Mouse (Mus musculus) hindbrain, embryonic 16.5 days (tissue): ENCODE measurements around the gene Proser3. TPM values are rescaled to one million over a fixed set of nuclear protein-coding genes. Genes with fewer than 3 reads are reported as not detected.

Experiments
- ATAC-seq: fragments of 200-750 bp; cut with Nextera tagmentation; 2 replicates; pipeline ENCODE4 v1.8.0; 2017; ENCODE audit warnings: moderate TSS enrichment, moderate library complexity
- H3K27ac ChIP-seq: fragments of 300-500 bp; sonication (generic); 2 replicates; pipeline ENCODE4 v1.5.1; 2014; ENCODE audit warnings: low read depth, mild to moderate bottlenecking, control low read depth, low read length, moderate library complexity
- H3K27me3 ChIP-seq: fragments of 300-500 bp; sonication (generic); replicated peaks from 2 replicates; pipeline ENCODE4 v1.6.1; 2014; ENCODE audit warnings: low read length; ENCODE audit not compliant: control insufficient read depth, insufficient read depth
- H3K36me3 ChIP-seq: fragments of 300-500 bp; sonication (generic); 2 replicates; pipeline ENCODE4 v1.6.1; 2014; ENCODE audit warnings: mild to moderate bottlenecking, low read length, moderate library complexity, mixed read lengths; ENCODE audit not compliant: control insufficient read depth, insufficient read depth
- H3K4me1 ChIP-seq: fragments of 300-500 bp; sonication (generic); 2 replicates; pipeline ENCODE4 v1.6.1; 2014; ENCODE audit warnings: low read depth, low read length; ENCODE audit not compliant: control insufficient read depth, insufficient read depth
- H3K4me2 ChIP-seq: fragments of 300-500 bp; sonication (generic); 2 replicates; pipeline ENCODE4 v1.6.1; 2014; ENCODE audit warnings: mild to moderate bottlenecking, low read length, control low read depth, moderate library complexity
- H3K4me3 ChIP-seq: fragments of 300-500 bp; sonication (generic); 2 replicates; pipeline ENCODE4 v1.5.1; 2014; ENCODE audit warnings: mild to moderate bottlenecking, low read length, control low read depth, moderate library complexity
- H3K9ac ChIP-seq: fragments of 300-500 bp; sonication (generic); 2 replicates; pipeline ENCODE4 v1.6.1; 2014; ENCODE audit warnings: low read depth, mild to moderate bottlenecking, control low read depth, low read length, moderate library complexity
- H3K9me3 ChIP-seq: fragments of 300-500 bp; sonication (generic); 2 replicates; pipeline ENCODE4 v1.6.1; 2014; ENCODE audit warnings: mild to moderate bottlenecking, low read length, moderate library complexity; ENCODE audit not compliant: control insufficient read depth
- WGBS: fragments of 180-500 bp; shearing (Covaris S2); extraction: QIAGEN DNeasy Blood & Tissue Kit; methylation state at CpG from one replicate; pipeline ENCODE4 v1.1.7; 2014; 5-methylcytosine and 5-hydroxymethylcytosine counted together
- polyA plus RNA-seq: library from polyadenylated mRNA; unstranded; fragments of >200 nt; fragmentation: Nextera tagmentation; extraction: Ambion mirVana; gene quantifications from 2 replicates; pipeline ENCODE4 v1.2.1, GENCODE M21; 2015

The Proser3 gene
- polyA plus RNA-seq, 1 experiment from 2014 or later, result 6.8 TPM

DNA sequence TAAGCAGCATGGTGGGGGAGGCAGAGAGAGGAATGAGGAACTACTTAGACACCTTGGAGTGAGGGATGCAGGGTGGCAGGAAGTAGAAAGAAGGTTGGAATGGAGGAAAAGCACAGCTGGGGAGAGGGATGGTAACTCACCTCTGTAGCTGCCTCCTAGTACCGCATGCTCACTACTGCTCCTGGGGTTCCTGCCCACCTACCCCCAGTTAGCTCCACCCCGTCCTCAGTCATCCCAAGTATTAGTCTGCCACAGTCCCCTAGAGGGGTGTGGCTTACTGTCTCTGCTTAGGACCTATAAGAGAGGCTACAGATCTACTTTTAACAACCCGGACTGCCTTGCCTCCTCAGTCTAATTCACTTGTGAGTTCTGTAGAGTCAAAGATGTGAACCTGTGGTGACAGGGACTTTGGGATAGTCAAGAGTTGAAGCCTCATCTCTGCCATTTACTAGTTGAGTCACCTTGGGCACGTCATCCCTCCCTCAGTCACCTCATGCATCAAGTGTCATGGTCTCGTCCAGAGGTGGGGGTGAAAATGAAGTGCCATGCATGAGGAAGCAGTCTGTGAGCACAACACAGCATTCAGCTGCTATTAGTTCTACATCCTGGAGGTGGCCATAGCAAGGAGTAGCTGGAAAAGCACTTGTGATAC is 40.8 kb upstream of the Proser3 start:
- no peaks in the 10 kb centered on the region for H3K27me3 ChIP-seq
- no peak overlapping the region for H3K9ac ChIP-seq
- ATAC-seq, result no peak
- H3K4me1 ChIP-seq, result peaks cover 6% of the 10 kb centered on the region
- H3K36me3 ChIP-seq, result no peaks in the 10 kb centered on the region
- no peaks in the 10 kb centered on the region for H3K9me3 ChIP-seq
- no peak overlapping the region for H3K4me2 ChIP-seq
- no peak overlapping the region for H3K27ac ChIP-seq
- no peak overlapping the region for H3K4me3 ChIP-seq
- 59% methylated on average over 4 of the region's 5 CpGs for WGBS

GRCm38 (mm10) chr7:30591605-30591951 is 39.5 kb upstream of the Proser3 start:
- H3K9ac ChIP-seq, result no peak overlapping the region

DNA sequence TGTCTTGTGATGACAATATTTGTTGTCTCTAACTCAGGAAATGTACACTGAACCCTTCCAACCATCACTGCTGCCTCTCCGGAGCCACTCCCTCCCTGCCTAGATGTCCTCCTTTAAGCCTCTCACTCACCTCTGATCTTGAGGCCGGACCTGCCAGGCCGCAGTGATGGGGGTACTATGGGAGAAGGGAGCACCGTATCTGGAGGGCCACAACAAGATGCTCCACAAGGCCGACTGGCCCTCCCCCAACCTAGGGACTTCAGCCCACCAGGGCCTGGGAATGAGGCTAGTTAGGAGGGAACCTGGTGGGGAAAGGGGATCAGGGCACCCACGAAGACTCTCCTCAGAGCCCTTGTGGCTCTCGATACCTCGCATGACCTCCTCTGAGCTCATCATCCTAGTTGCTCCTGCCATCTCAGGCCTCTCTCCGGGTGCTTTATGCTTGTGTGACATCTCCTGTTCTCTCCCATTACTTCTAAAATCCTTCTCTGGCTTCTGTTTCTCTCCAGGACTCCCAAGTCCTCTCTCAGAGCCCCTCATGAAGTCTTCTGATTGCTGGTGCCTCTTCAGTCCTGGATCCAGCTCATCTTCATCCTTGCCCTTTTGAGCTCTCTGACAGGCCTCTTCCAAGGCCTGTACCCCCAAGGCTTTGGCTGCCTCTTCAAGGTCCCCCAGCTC is 39.0 kb upstream of the Proser3 start:
- Histone ChIP-seq H3K9ac (no peak overlapping the region), H3K27ac (no peak overlapping the region), H3K36me3 (peaks cover 3% of the 10 kb centered on the region; the same call in 1 of the 2 replicates), H3K9me3 (no peaks in the 10 kb centered on the region), H3K27me3 (no peaks in the 10 kb centered on the region), H3K4me2 (no peak overlapping the region), H3K4me3 (no peak overlapping the region), H3K4me1 (peaks cover 19% of the 10 kb centered on the region)
- WGBS, result 82% methylated on average over 9 of the region's 9 CpGs
- no peak for ATAC-seq

More at GRCm38 (mm10) chr7:30591605-30591951, 39.5 kb upstream of the Proser3 start:
- H3K4me3 ChIP-seq, result no peak overlapping the region
- H3K4me1 ChIP-seq, result peaks cover 16% of the 10 kb centered on the region
- H3K9me3 ChIP-seq, result no peaks in the 10 kb centered on the region
- H3K27me3 ChIP-seq, result no peaks in the 10 kb centered on the region
- H3K27ac ChIP-seq, result no peak overlapping the region
- ATAC-seq, result no peak
- H3K36me3 ChIP-seq, result no peaks in the 10 kb centered on the region; the same call in 1 of the 2 replicates
- WGBS, result 27% methylated on average over 4 of the region's 4 CpGs
- H3K4me2 ChIP-seq, result no peak overlapping the region

GRCm38 (mm10) chr7:30589435-30590301 is 37.6 kb upstream of the Proser3 start:
- Histone ChIP-seq H3K27me3 (no peaks in the 10 kb centered on the region), H3K27ac (peak overlapping the region; percentile 93), H3K9me3 (no peaks in the 10 kb centered on the region), H3K36me3 (peaks cover 15% of the 10 kb centered on the region), H3K4me2 (peak overlapping the region; percentile 84), H3K9ac (peak overlapping the region; percentile 100), H3K4me3 (peak overlapping the region; percentile 97), H3K4me1 (peaks cover 19% of the 10 kb centered on the region)
- ATAC-seq, result peak; percentile 62
- WGBS, result 27% methylated on average over 40 of the region's 40 CpGs

- Histone ChIP-seq H3K4me1 (peaks cover 19% of the 10 kb centered on the region), H3K4me3 (peak within 1 kb of the TSS; percentile 97), H3K9me3 (no peaks in the 10 kb centered on the region), H3K9ac (peak within 1 kb of the TSS; percentile 100), H3K36me3 (peaks cover 18% of the 10 kb centered on the region), H3K27me3 (no peaks in the 10 kb centered on the region), H3K27ac (peak within 1 kb of the TSS; percentile 93), H3K4me2 (peak within 1 kb of the TSS; percentile 84)
- under 1% methylated on average over 53 of the region's 68 CpGs for WGBS
- ATAC-seq, result peak; percentile 96
Measured at GRCm38 (mm10) chr7:30588676-30589434, 36.8 kb upstream of the Proser3 start, which contains the start of gene Kmt2b. Kmt2b (minus strand) TSS chr7:30588726.

- WGBS, result 0% methylated on average over 56 of the region's 67 CpGs
- ATAC-seq, result peak; percentile 25
- Histone ChIP-seq H3K27ac (peak overlapping the region; percentile 93), H3K4me1 (peaks cover 19% of the 10 kb centered on the region), H3K4me2 (peak overlapping the region; percentile 83), H3K27me3 (no peaks in the 10 kb centered on the region), H3K4me3 (peak overlapping the region; percentile 97), H3K36me3 (peaks cover 26% of the 10 kb centered on the region), H3K9me3 (no peaks in the 10 kb centered on the region), H3K9ac (peak overlapping the region; percentile 100)
Measured at GRCm38 (mm10) chr7:30587842-30588667, 36.0 kb upstream of the Proser3 start.

- no peak overlapping the region for H3K4me3 ChIP-seq
- peaks cover 40% of the 10 kb centered on the region for H3K36me3 ChIP-seq
- WGBS, result 88% methylated on average over 28 of the region's 28 CpGs
Measured at GRCm38 (mm10) chr7:30586455-30587020, 34.4 kb upstream of the Proser3 start.

DNA sequence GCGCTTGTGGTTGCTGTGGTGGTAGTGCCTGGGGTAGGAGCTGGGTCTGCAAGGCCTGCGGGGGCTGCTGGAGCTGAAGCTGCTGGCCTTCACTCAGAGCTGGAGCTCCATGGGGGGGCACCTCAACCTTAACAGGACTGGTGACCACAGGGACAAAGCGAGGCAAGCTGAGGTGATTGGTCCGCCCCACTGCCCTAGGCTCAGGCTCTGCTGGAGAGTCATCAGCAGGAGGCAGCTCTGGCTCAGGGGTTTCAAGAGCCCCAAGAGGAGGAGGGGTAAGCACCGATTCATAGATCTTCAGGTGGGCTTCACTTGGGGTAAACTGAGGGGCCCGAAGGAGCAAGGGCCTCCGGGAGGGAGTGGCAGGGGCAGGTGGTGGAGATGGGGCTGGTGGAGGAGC is 33.1 kb upstream of the Proser3 start:
- WGBS, result 97% methylated on average over 7 of the region's 7 CpGs
- Histone ChIP-seq H3K9ac (no peak overlapping the region), H3K27me3 (no peaks in the 10 kb centered on the region), H3K4me1 (peaks cover 19% of the 10 kb centered on the region), H3K27ac (no peak overlapping the region), H3K4me2 (no peak overlapping the region), H3K4me3 (no peak overlapping the region), H3K36me3 (peaks cover 50% of the 10 kb centered on the region), H3K9me3 (no peaks in the 10 kb centered on the region)
- no peak for ATAC-seq

More at GRCm38 (mm10) chr7:30586455-30587020, 34.4 kb upstream of the Proser3 start:
- ATAC-seq, result no peak
- Histone ChIP-seq H3K4me1 (peaks cover 19% of the 10 kb centered on the region), H3K27me3 (no peaks in the 10 kb centered on the region), H3K9ac (peak overlapping the region; percentile 27; the same call in 1 of the 2 replicates), H3K4me2 (peak overlapping the region; percentile 83; the same call in 1 of the 2 replicates), H3K27ac (peak overlapping the region; percentile 7; the same call in 1 of the 2 replicates), H3K9me3 (no peaks in the 10 kb centered on the region)
